Mouse (Mus musculus) limb, embryonic 13.5 days (tissue): ENCODE measurements at regions not wholly inside any gene's neighbourhood (a gene's known extent, or its start where the extent isn't known, plus 50 kb on each side); places are given as distances from the start of the nearest gene placed in this dataset.

ENCODE experiments used
- ATAC-seq: fragments of 200-750 bp; cut with Nextera tagmentation; 2 replicates; pipeline ENCODE4 v1.8.0; 2017; ENCODE audit warnings: low read depth, moderate number of reproducible peaks, moderate TSS enrichment; ENCODE audit not compliant: low FRiP score
- H3K27ac ChIP-seq: fragments of 300-500 bp; sonication (generic); 2 replicates; pipeline ENCODE4 v1.5.1; 2015; ENCODE audit warnings: inconsistent platforms, mild to moderate bottlenecking, moderate library complexity
- H3K27me3 ChIP-seq: fragments of 300-500 bp; sonication (generic); 2 replicates; pipeline ENCODE4 v1.6.1; 2015; ENCODE audit warnings: mild to moderate bottlenecking, inconsistent platforms
- H3K36me3 ChIP-seq: fragments of 300-500 bp; sonication (generic); 2 replicates; pipeline ENCODE4 v1.6.1; 2015; ENCODE audit warnings: inconsistent platforms, mild to moderate bottlenecking, moderate library complexity
- H3K4me1 ChIP-seq: fragments of 300-500 bp; sonication (generic); 2 replicates; pipeline ENCODE4 v1.6.1; 2015; ENCODE audit warnings: inconsistent platforms
- H3K4me2 ChIP-seq: fragments of 300-500 bp; sonication (generic); replicated peaks from 2 replicates; pipeline ENCODE4 v1.6.1; 2015; ENCODE audit warnings: inconsistent platforms, mild to moderate bottlenecking, moderate library complexity
- H3K4me3 ChIP-seq: fragments of 300-500 bp; sonication (generic); 2 replicates; pipeline ENCODE4 v1.5.1; 2015; ENCODE audit warnings: moderate library complexity, mild to moderate bottlenecking, inconsistent platforms
- H3K9ac ChIP-seq: fragments of 300-500 bp; sonication (generic); 2 replicates; pipeline ENCODE4 v1.6.1; 2015; ENCODE audit warnings: mild to moderate bottlenecking, inconsistent platforms
- H3K9me3 ChIP-seq: fragments of 300-500 bp; sonication (generic); 2 replicates; pipeline ENCODE4 v1.6.1; 2016; ENCODE audit warnings: inconsistent platforms
- WGBS: fragments of 180-500 bp; shearing (Covaris S2); methylation state at CpG from one replicate; pipeline ENCODE4 v1.1.7; 2015; 5-methylcytosine and 5-hydroxymethylcytosine counted together

- Histone ChIP-seq H3K36me3 (no peaks in the 10 kb centered on the region), H3K27me3 (no peaks in the 10 kb centered on the region), H3K27ac (no peak overlapping the region), H3K9me3 (no peaks in the 10 kb centered on the region), H3K4me1 (no peaks in the 10 kb centered on the region), H3K4me2 (no peak overlapping the region), H3K9ac (no peak overlapping the region), H3K4me3 (no peak overlapping the region)
- WGBS, result 93% methylated on average over 15 of the region's 15 CpGs
- ATAC-seq, result no peak
Observed at GRCm38 (mm10) chr15:15443271-15443670, 1285.3 kb upstream of the Cdh9 start.

- no peak for ATAC-seq
- H3K27ac ChIP-seq, result no peak overlapping the region
- no peak overlapping the region for H3K4me3 ChIP-seq
- WGBS, result 77% methylated on average over 2 of the region's 2 CpGs
- H3K27me3 ChIP-seq, result no peaks in the 10 kb centered on the region
- H3K4me2 ChIP-seq, result no peak overlapping the region
- no peaks in the 10 kb centered on the region for H3K4me1 ChIP-seq
- H3K36me3 ChIP-seq, result no peaks in the 10 kb centered on the region
- no peak overlapping the region for H3K9ac ChIP-seq
- H3K9me3 ChIP-seq, result no peaks in the 10 kb centered on the region
Observed at GRCm38 (mm10) chr15:15477702-15478101, 1250.9 kb upstream of the Cdh9 start.

GRCm38 (mm10) chr15:15500276-15500675 lies 1228.3 kb upstream of the Cdh9 start:
- Histone ChIP-seq H3K4me3 (no peak overlapping the region), H3K9ac (no peak overlapping the region), H3K27ac (no peak overlapping the region), H3K9me3 (no peaks in the 10 kb centered on the region), H3K36me3 (no peaks in the 10 kb centered on the region), H3K27me3 (no peaks in the 10 kb centered on the region), H3K4me1 (no peaks in the 10 kb centered on the region), H3K4me2 (no peak overlapping the region)
- 88% methylated on average over 4 of the region's 4 CpGs for WGBS
- no peak for ATAC-seq

- no peaks in the 10 kb centered on the region for H3K27me3 ChIP-seq
- no peak overlapping the region for H3K27ac ChIP-seq
- no peak overlapping the region for H3K9ac ChIP-seq
- H3K4me1 ChIP-seq, result no peaks in the 10 kb centered on the region
- WGBS, result 83% methylated on average over 1 of the region's 1 CpGs
- 0 out of 2 replicates have a peak, but pooled peaks cover 2% of the 10 kb centered on the region for H3K9me3 ChIP-seq
- H3K36me3 ChIP-seq, result no peaks in the 10 kb centered on the region
- no peak for ATAC-seq
- H3K4me2 ChIP-seq, result no peak overlapping the region
- no peak overlapping the region for H3K4me3 ChIP-seq
Observed at GRCm38 (mm10) chr15:15538944-15539343, 1189.6 kb upstream of the Cdh9 start.

- no peaks in the 10 kb centered on the region for H3K27me3 ChIP-seq
- WGBS, result 90% methylated on average over 4 of the region's 4 CpGs
- no peaks in the 10 kb centered on the region for H3K36me3 ChIP-seq
- H3K9ac ChIP-seq, result no peak overlapping the region
- H3K27ac ChIP-seq, result no peak overlapping the region
- H3K4me3 ChIP-seq, result no peak overlapping the region
- no peak overlapping the region for H3K4me2 ChIP-seq
- no peak for ATAC-seq
- H3K9me3 ChIP-seq, result no peaks in the 10 kb centered on the region
- no peaks in the 10 kb centered on the region for H3K4me1 ChIP-seq
Observed at GRCm38 (mm10) chr15:15559148-15559752, 1169.3 kb upstream of the Cdh9 start.

GRCm38 (mm10) chr15:15582300-15582880 lies 1146.2 kb upstream of the Cdh9 start:
- ATAC-seq, result no peak
- H3K4me3 ChIP-seq, result no peak overlapping the region
- no peak overlapping the region for H3K9ac ChIP-seq
- no peaks in the 10 kb centered on the region for H3K4me1 ChIP-seq
- no peaks in the 10 kb centered on the region for H3K9me3 ChIP-seq
- 91% methylated on average over 2 of the region's 2 CpGs for WGBS
- H3K36me3 ChIP-seq, result no peaks in the 10 kb centered on the region
- H3K27ac ChIP-seq, result no peak overlapping the region
- no peak overlapping the region for H3K4me2 ChIP-seq
- H3K27me3 ChIP-seq, result no peaks in the 10 kb centered on the region

GRCm38 (mm10) chr15:15617976-15618375 lies 1110.6 kb upstream of the Cdh9 start:
- H3K36me3 ChIP-seq, result no peaks in the 10 kb centered on the region
- no peak overlapping the region for H3K9ac ChIP-seq
- no peaks in the 10 kb centered on the region for H3K9me3 ChIP-seq
- ATAC-seq, result no peak
- no peak overlapping the region for H3K4me2 ChIP-seq
- H3K27ac ChIP-seq, result no peak overlapping the region
- H3K4me1 ChIP-seq, result no peaks in the 10 kb centered on the region
- no peak overlapping the region for H3K4me3 ChIP-seq
- no peaks in the 10 kb centered on the region for H3K27me3 ChIP-seq

- Histone ChIP-seq H3K4me1 (no peaks in the 10 kb centered on the region), H3K27me3 (no peaks in the 10 kb centered on the region), H3K9me3 (no peaks in the 10 kb centered on the region), H3K4me2 (no peak overlapping the region), H3K4me3 (no peak overlapping the region), H3K9ac (no peak overlapping the region), H3K36me3 (no peaks in the 10 kb centered on the region), H3K27ac (no peak overlapping the region)
- 72% methylated on average over 2 of the region's 2 CpGs for WGBS
- ATAC-seq, result no peak
Observed at GRCm38 (mm10) chr15:15629304-15629703, 1099.3 kb upstream of the Cdh9 start.

- Histone ChIP-seq H3K4me2 (no peak overlapping the region), H3K36me3 (no peaks in the 10 kb centered on the region), H3K27me3 (no peaks in the 10 kb centered on the region), H3K9ac (no peak overlapping the region), H3K4me3 (no peak overlapping the region), H3K4me1 (no peaks in the 10 kb centered on the region), H3K9me3 (no peaks in the 10 kb centered on the region), H3K27ac (no peak overlapping the region)
- 92% methylated on average over 7 of the region's 7 CpGs for WGBS
- ATAC-seq, result no peak
Observed at GRCm38 (mm10) chr15:15630283-15630682, 1098.3 kb upstream of the Cdh9 start.

- H3K36me3 ChIP-seq, result no peaks in the 10 kb centered on the region
- no peaks in the 10 kb centered on the region for H3K4me1 ChIP-seq
- H3K9ac ChIP-seq, result no peak overlapping the region
- H3K4me2 ChIP-seq, result no peak overlapping the region
- no peak overlapping the region for H3K4me3 ChIP-seq
- H3K9me3 ChIP-seq, result no peaks in the 10 kb centered on the region
- WGBS, result 42% methylated on average over 2 of the region's 2 CpGs
- no peaks in the 10 kb centered on the region for H3K27me3 ChIP-seq
- no peak overlapping the region for H3K27ac ChIP-seq
- ATAC-seq, result no peak
Observed at GRCm38 (mm10) chr15:15637130-15637529, 1091.4 kb upstream of the Cdh9 start.

GRCm38 (mm10) chr15:15648734-15649133 lies 1079.8 kb upstream of the Cdh9 start:
- Histone ChIP-seq H3K9ac (no peak overlapping the region), H3K4me3 (no peak overlapping the region), H3K9me3 (no peaks in the 10 kb centered on the region), H3K36me3 (no peaks in the 10 kb centered on the region), H3K4me2 (no peak overlapping the region), H3K4me1 (no peaks in the 10 kb centered on the region), H3K27me3 (no peaks in the 10 kb centered on the region), H3K27ac (no peak overlapping the region)
- 89% methylated on average over 5 of the region's 5 CpGs for WGBS
- no peak for ATAC-seq

GRCm38 (mm10) chr15:15666744-15667143 lies 1061.8 kb upstream of the Cdh9 start:
- no peak overlapping the region for H3K4me3 ChIP-seq
- H3K9ac ChIP-seq, result no peak overlapping the region
- H3K27me3 ChIP-seq, result no peaks in the 10 kb centered on the region
- no peak overlapping the region for H3K4me2 ChIP-seq
- no peak overlapping the region for H3K27ac ChIP-seq
- no peaks in the 10 kb centered on the region for H3K9me3 ChIP-seq
- no peaks in the 10 kb centered on the region for H3K4me1 ChIP-seq
- no peak for ATAC-seq
- H3K36me3 ChIP-seq, result no peaks in the 10 kb centered on the region

- H3K27ac ChIP-seq, result no peak overlapping the region
- 12% methylated on average over 2 of the region's 2 CpGs for WGBS
- no peak overlapping the region for H3K4me2 ChIP-seq
Observed at GRCm38 (mm10) chr15:15692713-15693112, 1035.8 kb upstream of the Cdh9 start.

More at GRCm38 (mm10) chr15:15692713-15693112, 1035.8 kb upstream of the Cdh9 start:
- Histone ChIP-seq H3K27me3 (no peaks in the 10 kb centered on the region), H3K9me3 (no peaks in the 10 kb centered on the region; the same call in 1 of the 2 replicates), H3K4me3 (no peak overlapping the region), H3K9ac (no peak overlapping the region), H3K4me1 (0 out of 2 replicates have a peak, but pooled peaks cover 5% of the 10 kb centered on the region), H3K36me3 (no peaks in the 10 kb centered on the region)
- peak; percentile 81 for ATAC-seq
